Mouse (Mus musculus): ENCODE measurements around the gene Tsg101. TPM values are rescaled to one million over a fixed set of nuclear protein-coding genes. Genes with fewer than 3 reads are reported as not detected.

Tsg101 gene
- polyA plus RNA-seq, 1 experiment: 103 TPM

DNA sequence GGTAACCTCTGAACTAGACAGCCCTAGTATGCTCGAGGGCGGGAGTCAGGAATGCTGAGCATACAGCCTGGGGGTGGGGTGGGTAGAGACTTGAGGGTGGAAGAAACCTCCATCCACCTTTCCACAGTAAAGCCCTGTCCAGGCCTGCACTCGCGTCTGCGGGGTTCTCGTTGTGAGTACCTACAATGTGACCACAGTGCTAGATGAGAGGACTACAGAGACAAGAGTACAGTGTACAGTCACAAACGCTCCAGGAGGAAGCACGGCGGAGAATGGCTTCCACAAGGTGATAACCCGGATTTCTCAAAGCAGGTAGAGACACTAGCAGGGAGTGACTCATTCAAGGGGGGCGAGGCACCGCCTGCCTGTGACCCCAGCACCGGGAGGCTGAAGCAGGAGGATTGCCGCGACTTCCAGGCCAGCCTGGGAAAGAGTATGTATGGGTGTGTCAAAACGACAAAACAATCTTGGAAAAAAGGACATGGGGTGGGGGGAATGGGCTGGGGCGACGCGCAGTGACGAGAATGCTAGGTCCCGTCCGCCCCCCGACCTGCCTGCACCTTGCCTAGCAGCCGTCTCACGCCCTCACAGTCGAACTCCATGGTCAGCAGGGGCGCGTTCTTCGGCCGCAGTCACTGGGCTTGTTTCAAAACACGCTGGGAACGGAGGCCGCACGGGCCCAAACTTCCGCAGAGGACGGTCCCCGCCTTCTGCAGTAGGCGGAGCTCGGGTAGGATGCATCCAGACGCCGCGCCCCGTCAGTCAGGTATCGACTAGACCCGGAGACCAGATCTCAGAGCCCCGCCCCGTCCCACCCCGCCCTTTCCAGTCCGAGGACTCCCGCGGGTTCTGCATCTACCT is 38.3 kb upstream of the Tsg101 start, which contains the start of gene Uevld:
Uevld (minus strand) TSS at position 697 of the 861 bp plus-strand sequence.
- 0 out of 2 replicates have a peak, but pooled peaks have one; percentile 6 for TF ChIP-seq POLR2A (IDR thresholded peaks at IDR 0.05; ENCODE audit: low read depth, low read length)
- TF ChIP-seq CTCF (IDR thresholded peaks at IDR 0.05; ENCODE audit: extremely low read depth, insufficient read length, insufficient replicate concordance, low read depth, low read length): no peak
- Histone ChIP-seq H3K4me1 (ENCODE audit: control insufficient read depth, insufficient read depth, insufficient read length, low read length) (peaks cover 5% of the 10 kb centered on the region), H3K4me3 (ENCODE audit: low read depth, low read length) (peak within 1 kb of the TSS; percentile 85), H3K27ac (ENCODE audit: insufficient read depth, low read depth, low read length) (peak within 1 kb of the TSS; percentile 15; the same call in 1 of the 2 replicates), H3K36me3 (ENCODE audit: control insufficient read depth, insufficient read depth, low read length) (peaks cover 9% of the 10 kb centered on the region), H3K27me3 (ENCODE audit: control insufficient read depth, insufficient read depth, low read length) (no peaks in the 10 kb centered on the region)
- WGBS: under 1% methylated on average over 51 of the region's 51 CpGs

DNA sequence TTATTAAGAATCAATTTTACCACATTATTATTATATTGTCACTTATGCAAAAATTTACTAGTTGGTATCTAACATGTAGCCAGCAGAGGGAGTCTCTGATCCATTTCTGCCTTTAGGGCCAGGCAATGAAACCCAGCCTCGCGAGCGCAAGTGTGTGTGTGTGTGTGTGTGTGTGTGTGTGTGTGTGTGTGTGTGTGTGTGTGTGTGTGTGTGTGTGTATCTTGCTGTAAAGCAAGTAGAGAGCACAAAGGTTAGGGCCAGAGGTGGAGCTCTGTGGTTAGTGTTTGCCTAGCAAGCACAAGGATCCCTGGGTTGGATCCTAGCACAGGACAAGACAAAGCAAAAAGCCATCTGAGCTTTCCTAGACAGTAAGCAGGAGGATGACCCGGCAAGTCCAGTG is 16.1 kb upstream of the Tsg101 start:
- peaks cover 32% of the 10 kb centered on the region for H3K36me3 ChIP-seq (ENCODE audit: control insufficient read depth, insufficient read depth, low read length)
- no peak for TF ChIP-seq POLR2A (IDR thresholded peaks at IDR 0.05; ENCODE audit: low read depth, low read length)
- TF ChIP-seq CTCF (IDR thresholded peaks at IDR 0.05; ENCODE audit: extremely low read depth, insufficient read length, insufficient replicate concordance, low read depth, low read length): 0 out of 2 replicates have a peak, but pooled peaks have one; percentile 16
- H3K27me3 ChIP-seq (ENCODE audit: control insufficient read depth, insufficient read depth, low read length): no peaks in the 10 kb centered on the region
- 16% methylated on average over 4 of the region's 4 CpGs for WGBS
- no peak overlapping the region for H3K27ac ChIP-seq (ENCODE audit: insufficient read depth, low read depth, low read length)
- H3K4me3 ChIP-seq (ENCODE audit: low read depth, low read length): no peak overlapping the region
- peaks cover 7% of the 10 kb centered on the region; the same call in 1 of the 2 replicates for H3K4me1 ChIP-seq (ENCODE audit: control insufficient read depth, insufficient read depth, insufficient read length, low read length)

DNA sequence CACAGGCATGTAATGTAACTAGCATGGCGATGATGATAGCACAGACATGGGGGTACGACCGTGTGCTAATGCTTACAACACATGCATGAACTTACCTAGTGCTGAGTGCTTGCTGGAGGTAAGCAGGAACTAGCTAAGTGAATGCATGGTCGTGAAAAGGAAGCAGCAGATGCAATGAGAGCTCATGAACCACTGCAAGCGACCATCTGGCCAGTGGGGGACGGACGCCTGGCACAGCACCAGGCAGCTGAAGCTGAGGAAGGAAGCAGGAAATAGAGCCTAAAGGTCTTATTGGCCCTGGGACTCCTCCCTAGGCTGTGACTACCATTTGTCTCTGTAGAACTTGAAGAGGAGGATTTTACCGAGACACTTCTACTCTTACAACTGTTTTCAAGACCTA is 15.0 kb upstream of the Tsg101 start:
- H3K36me3 ChIP-seq (ENCODE audit: control insufficient read depth, insufficient read depth, low read length): peaks cover 31% of the 10 kb centered on the region
- H3K27me3 ChIP-seq (ENCODE audit: control insufficient read depth, insufficient read depth, low read length): no peaks in the 10 kb centered on the region
- H3K4me1 ChIP-seq (ENCODE audit: control insufficient read depth, insufficient read depth, insufficient read length, low read length): peaks cover 7% of the 10 kb centered on the region; the same call in 1 of the 2 replicates
- TF ChIP-seq POLR2A (IDR thresholded peaks at IDR 0.05; ENCODE audit: low read depth, low read length): no peak
- no peak for TF ChIP-seq CTCF (IDR thresholded peaks at IDR 0.05; ENCODE audit: extremely low read depth, insufficient read length, insufficient replicate concordance, low read depth, low read length)
- no peak overlapping the region for H3K4me3 ChIP-seq (ENCODE audit: low read depth, low read length)
- WGBS: 65% methylated on average over 8 of the region's 8 CpGs
- H3K27ac ChIP-seq (ENCODE audit: insufficient read depth, low read depth, low read length): no peak overlapping the region

DNA sequence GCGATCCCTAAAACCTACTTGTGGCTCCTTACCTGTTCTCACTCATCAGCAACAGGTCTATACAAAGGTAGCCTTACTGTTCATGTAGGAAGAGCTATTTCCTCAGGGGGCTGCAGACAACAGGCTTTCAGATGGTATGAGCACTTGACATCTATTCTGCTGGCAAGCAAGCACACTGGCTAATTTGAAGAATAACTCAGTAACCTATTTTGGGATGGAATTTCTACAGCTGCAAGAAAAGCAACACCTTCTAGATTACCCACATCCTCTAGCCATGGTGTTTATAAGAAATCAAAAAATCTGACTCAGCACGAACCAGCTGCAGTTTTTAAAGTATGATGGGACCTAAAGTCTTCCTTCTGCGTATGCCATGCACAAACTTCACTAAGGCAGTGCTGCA is 11.6 kb upstream of the Tsg101 start:
- no peak for TF ChIP-seq POLR2A (IDR thresholded peaks at IDR 0.05; ENCODE audit: low read depth, low read length)
- no peak for TF ChIP-seq CTCF (IDR thresholded peaks at IDR 0.05; ENCODE audit: extremely low read depth, insufficient read length, insufficient replicate concordance, low read depth, low read length)
- H3K27ac ChIP-seq (ENCODE audit: insufficient read depth, low read depth, low read length): no peak overlapping the region
- WGBS: 97% methylated on average over 3 of the region's 3 CpGs
- no peak overlapping the region for H3K4me3 ChIP-seq (ENCODE audit: low read depth, low read length)
- peaks cover 21% of the 10 kb centered on the region for H3K36me3 ChIP-seq (ENCODE audit: control insufficient read depth, insufficient read depth, low read length)
- no peaks in the 10 kb centered on the region for H3K27me3 ChIP-seq (ENCODE audit: control insufficient read depth, insufficient read depth, low read length)
- peaks cover 7% of the 10 kb centered on the region; the same call in 1 of the 2 replicates for H3K4me1 ChIP-seq (ENCODE audit: control insufficient read depth, insufficient read depth, insufficient read length, low read length)

DNA sequence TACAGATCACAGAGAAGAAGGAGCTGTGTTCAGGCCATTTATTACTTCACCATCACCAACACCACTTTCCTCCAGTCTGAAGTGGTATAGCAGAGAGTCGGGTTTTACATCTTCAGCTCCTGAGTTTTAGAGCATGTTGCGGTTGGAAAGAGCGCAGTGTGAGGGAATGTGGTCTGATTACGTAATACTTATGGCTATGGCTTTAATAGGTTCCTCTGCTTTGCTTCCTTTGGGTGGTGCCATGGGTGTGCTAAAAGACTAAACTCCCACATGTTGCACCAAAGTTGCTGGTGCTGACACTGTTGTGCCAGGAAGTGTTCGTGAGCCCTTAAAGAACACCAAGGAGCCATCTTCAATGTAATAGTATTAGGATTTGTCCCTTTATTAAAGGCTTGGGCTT is 8.5 kb upstream of the Tsg101 start:
- Histone ChIP-seq H3K27me3 (ENCODE audit: control insufficient read depth, insufficient read depth, low read length) (no peaks in the 10 kb centered on the region), H3K4me3 (ENCODE audit: low read depth, low read length) (no peak overlapping the region), H3K36me3 (ENCODE audit: control insufficient read depth, insufficient read depth, low read length) (peaks cover 18% of the 10 kb centered on the region), H3K27ac (ENCODE audit: insufficient read depth, low read depth, low read length) (no peak overlapping the region), H3K4me1 (ENCODE audit: control insufficient read depth, insufficient read depth, insufficient read length, low read length) (no peaks in the 10 kb centered on the region; the same call in 1 of the 2 replicates)
- TF ChIP-seq CTCF (IDR thresholded peaks at IDR 0.05; ENCODE audit: extremely low read depth, insufficient read length, insufficient replicate concordance, low read depth, low read length) (no peak), POLR2A (IDR thresholded peaks at IDR 0.05; ENCODE audit: low read depth, low read length) (no peak)
- 87% methylated on average over 5 of the region's 5 CpGs for WGBS

DNA sequence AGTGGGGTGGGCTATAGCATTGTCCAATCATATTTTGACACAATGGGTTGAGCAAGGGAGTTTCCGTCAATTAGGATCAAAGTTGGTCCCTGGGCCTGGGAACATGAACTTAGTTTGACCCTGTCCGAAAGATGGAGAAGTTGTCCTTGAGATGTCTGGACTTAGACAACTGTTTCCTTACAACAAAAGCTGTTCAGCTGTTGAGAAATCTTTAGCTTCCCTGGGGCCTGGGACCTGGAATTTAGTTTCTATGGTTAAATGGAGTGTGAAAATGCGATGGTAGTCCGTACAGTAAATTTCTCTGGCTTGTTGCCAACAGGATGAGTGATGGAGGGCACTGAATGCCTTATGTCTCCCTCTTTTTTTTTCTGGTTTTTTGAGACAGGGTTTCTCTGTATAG is 2.3 kb upstream of the Tsg101 start:
- Histone ChIP-seq H3K4me3 (ENCODE audit: low read depth, low read length) (no peak overlapping the region), H3K36me3 (ENCODE audit: control insufficient read depth, insufficient read depth, low read length) (0 out of 2 replicates have a peak, but pooled peaks cover 2% of the 10 kb centered on the region), H3K27me3 (ENCODE audit: control insufficient read depth, insufficient read depth, low read length) (no peaks in the 10 kb centered on the region), H3K27ac (ENCODE audit: insufficient read depth, low read depth, low read length) (no peak overlapping the region), H3K4me1 (ENCODE audit: control insufficient read depth, insufficient read depth, insufficient read length, low read length) (peaks cover 5% of the 10 kb centered on the region)
- 75% methylated on average over 4 of the region's 4 CpGs for WGBS
- no peak for TF ChIP-seq POLR2A (IDR thresholded peaks at IDR 0.05; ENCODE audit: low read depth, low read length)
- no peak for TF ChIP-seq CTCF (IDR thresholded peaks at IDR 0.05; ENCODE audit: extremely low read depth, insufficient read length, insufficient replicate concordance, low read depth, low read length)

All from small intestine, adult 2 months (tissue).